Mouse (Mus musculus) heart, embryonic 12.5 days (tissue): ENCODE measurements around the gene Glis1. TPM values are rescaled to one million over a fixed set of nuclear protein-coding genes. Genes with fewer than 3 reads are reported as not detected.

Experiments used
- ATAC-seq: fragments of 200-750 bp; cut with Nextera tagmentation; 2 replicates; pipeline ENCODE4 v1.8.0; 2017; ENCODE audit warnings: moderate TSS enrichment, moderate library complexity; ENCODE audit not compliant: insufficient number of reproducible peaks, low FRiP score
- H3K27ac ChIP-seq: fragments of 300-500 bp; sonication (generic); 2 replicates; pipeline ENCODE4 v1.5.1; 2016; ENCODE audit warnings: mild to moderate bottlenecking, moderate library complexity; ENCODE audit not compliant: poor library complexity, severe bottlenecking
- H3K27me3 ChIP-seq: fragments of 300-500 bp; sonication (generic); replicated peaks from 2 replicates; pipeline ENCODE4 v1.6.1; 2016; ENCODE audit warnings: mild to moderate bottlenecking, moderate library complexity
- H3K36me3 ChIP-seq: fragments of 300-500 bp; sonication (generic); 2 replicates; pipeline ENCODE4 v1.6.1; 2016; ENCODE audit warnings: mild to moderate bottlenecking, moderate library complexity
- H3K4me1 ChIP-seq: fragments of 300-500 bp; sonication (generic); replicated peaks from 2 replicates; pipeline ENCODE4 v1.6.1; 2016; ENCODE audit warnings: mild to moderate bottlenecking
- H3K4me2 ChIP-seq: fragments of 300-500 bp; sonication (generic); 2 replicates; pipeline ENCODE4 v1.6.1; 2016; ENCODE audit warnings: mild to moderate bottlenecking, moderate library complexity
- H3K4me3 ChIP-seq: fragments of 300-500 bp; sonication (generic); 2 replicates; pipeline ENCODE4 v1.5.1; 2016; ENCODE audit warnings: mild to moderate bottlenecking
- H3K9ac ChIP-seq: fragments of 300-500 bp; sonication (generic); 2 replicates; pipeline ENCODE4 v1.6.1; 2016; ENCODE audit warnings: mild to moderate bottlenecking, moderate library complexity
- H3K9me3 ChIP-seq: fragments of 300-500 bp; sonication (generic); replicated peaks from 2 replicates; pipeline ENCODE4 v1.6.1; 2016; ENCODE audit warnings: mild to moderate bottlenecking, moderate library complexity
- WGBS: fragments of 180-500 bp; shearing (Covaris S2); methylation state at CpG from one replicate; pipeline ENCODE4 v1.1.7; 2016; 5-methylcytosine and 5-hydroxymethylcytosine counted together
- polyA plus RNA-seq: library from polyadenylated mRNA; unstranded; fragments of >200 nt; fragmentation: Nextera tagmentation; extraction: Ambion mirVana; gene quantifications from 2 replicates; pipeline ENCODE4 v1.2.1, GENCODE M21; 2016

The Glis1 gene
- polyA plus RNA-seq, 1 experiment from 2014 or later: 0.47 TPM

GRCm38 (mm10) chr4:107628226-107628625 is 193.8 kb downstream of the Glis1 start:
- Histone ChIP-seq H3K4me1 (peaks cover 20% of the 10 kb centered on the region), H3K9me3 (no peaks in the 10 kb centered on the region), H3K9ac (no peak overlapping the region), H3K27me3 (peaks cover 36% of the 10 kb centered on the region), H3K4me3 (no peak overlapping the region), H3K4me2 (no peak overlapping the region), H3K27ac (no peak overlapping the region), H3K36me3 (no peaks in the 10 kb centered on the region)
- WGBS: 70% methylated on average over 4 of the region's 4 CpGs
- ATAC-seq: no peak

GRCm38 (mm10) chr4:107628921-107629411 is 194.6 kb downstream of the Glis1 start:
- 28% methylated on average over 17 of the region's 17 CpGs for WGBS
- H3K27ac ChIP-seq: no peak overlapping the region
- peak; percentile 68; the same call in 1 of the 2 replicates for ATAC-seq
- H3K9me3 ChIP-seq: no peaks in the 10 kb centered on the region
- H3K4me2 ChIP-seq: 0 out of 2 replicates have a peak overlapping the region, but pooled peaks have one; percentile 1
- H3K27me3 ChIP-seq: peaks cover 31% of the 10 kb centered on the region
- H3K36me3 ChIP-seq: no peaks in the 10 kb centered on the region
- no peak overlapping the region for H3K9ac ChIP-seq
- no peak overlapping the region for H3K4me3 ChIP-seq
- H3K4me1 ChIP-seq: peaks cover 20% of the 10 kb centered on the region

GRCm38 (mm10) chr4:107634631-107635030 is 200.2 kb downstream of the Glis1 start:
- no peak overlapping the region for H3K4me3 ChIP-seq
- no peaks in the 10 kb centered on the region for H3K36me3 ChIP-seq
- H3K4me2 ChIP-seq: no peak overlapping the region
- H3K9me3 ChIP-seq: no peaks in the 10 kb centered on the region
- H3K4me1 ChIP-seq: peaks cover 3% of the 10 kb centered on the region; the same call in 1 of the 2 replicates
- peaks cover 13% of the 10 kb centered on the region for H3K27me3 ChIP-seq
- WGBS: 70% methylated on average over 6 of the region's 6 CpGs
- no peak overlapping the region for H3K9ac ChIP-seq
- H3K27ac ChIP-seq: no peak overlapping the region
- no peak for ATAC-seq

- Histone ChIP-seq H3K4me1 (no peaks in the 10 kb centered on the region), H3K27me3 (peaks cover 13% of the 10 kb centered on the region), H3K36me3 (no peaks in the 10 kb centered on the region), H3K9ac (no peak overlapping the region), H3K4me2 (no peak overlapping the region), H3K27ac (no peak overlapping the region), H3K9me3 (no peaks in the 10 kb centered on the region), H3K4me3 (no peak overlapping the region)
- WGBS: 74% methylated on average over 6 of the region's 6 CpGs
- ATAC-seq: no peak
Observed at GRCm38 (mm10) chr4:107636099-107636498, 201.7 kb downstream of the Glis1 start.

- no peaks in the 10 kb centered on the region for H3K36me3 ChIP-seq
- H3K4me3 ChIP-seq: no peak overlapping the region
- H3K9me3 ChIP-seq: no peaks in the 10 kb centered on the region
- H3K4me2 ChIP-seq: no peak overlapping the region
- peaks cover 5% of the 10 kb centered on the region for H3K27me3 ChIP-seq
- ATAC-seq: no peak
- H3K27ac ChIP-seq: no peak overlapping the region
- H3K4me1 ChIP-seq: no peaks in the 10 kb centered on the region
- no peak overlapping the region for H3K9ac ChIP-seq
- 55% methylated on average over 3 of the region's 3 CpGs for whole genome bisulfite sequencing
Observed at GRCm38 (mm10) chr4:107637670-107638069, 203.3 kb downstream of the Glis1 start.

GRCm38 (mm10) chr4:107638303-107638702 is 203.9 kb downstream of the Glis1 start:
- Histone ChIP-seq H3K36me3 (no peaks in the 10 kb centered on the region), H3K4me1 (no peaks in the 10 kb centered on the region), H3K27ac (no peak overlapping the region), H3K27me3 (peaks cover 5% of the 10 kb centered on the region), H3K4me3 (no peak overlapping the region), H3K9me3 (no peaks in the 10 kb centered on the region), H3K4me2 (no peak overlapping the region), H3K9ac (no peak overlapping the region)
- ATAC-seq: no peak
- WGBS: 77% methylated on average over 10 of the region's 10 CpGs

GRCm38 (mm10) chr4:107641624-107642023 is 207.2 kb downstream of the Glis1 start:
- no peak for ATAC-seq
- Histone ChIP-seq H3K4me2 (no peak overlapping the region), H3K27ac (no peak overlapping the region), H3K9ac (no peak overlapping the region), H3K4me3 (no peak overlapping the region), H3K4me1 (no peaks in the 10 kb centered on the region), H3K9me3 (no peaks in the 10 kb centered on the region), H3K36me3 (no peaks in the 10 kb centered on the region), H3K27me3 (0 out of 2 replicates have a peak, but pooled peaks cover 2% of the 10 kb centered on the region)
- 61% methylated on average over 4 of the region's 4 CpGs for WGBS

- Histone ChIP-seq H3K9me3 (no peaks in the 10 kb centered on the region), H3K27me3 (peaks cover 14% of the 10 kb centered on the region; the same call in 1 of the 2 replicates), H3K27ac (no peak overlapping the region), H3K9ac (no peak overlapping the region), H3K4me1 (peaks cover 12% of the 10 kb centered on the region), H3K36me3 (no peaks in the 10 kb centered on the region), H3K4me2 (no peak overlapping the region), H3K4me3 (no peak overlapping the region)
- 34% methylated on average over 5 of the region's 5 CpGs for WGBS
- no peak for ATAC-seq
Observed at GRCm38 (mm10) chr4:107648959-107649485, 214.6 kb downstream of the Glis1 start.

GRCm38 (mm10) chr4:107651021-107651496 is 216.7 kb downstream of the Glis1 start:
- H3K36me3 ChIP-seq: no peaks in the 10 kb centered on the region
- H3K27ac ChIP-seq: no peak overlapping the region
- peaks cover 12% of the 10 kb centered on the region for H3K4me1 ChIP-seq
- 43% methylated on average over 12 of the region's 12 CpGs for WGBS
- no peaks in the 10 kb centered on the region for H3K9me3 ChIP-seq
- no peak for ATAC-seq
- peaks cover 26% of the 10 kb centered on the region; the same call in 1 of the 2 replicates for H3K27me3 ChIP-seq
- H3K4me3 ChIP-seq: no peak overlapping the region
- H3K4me2 ChIP-seq: no peak overlapping the region
- no peak overlapping the region for H3K9ac ChIP-seq

- Histone ChIP-seq H3K9me3 (no peaks in the 10 kb centered on the region), H3K9ac (no peak overlapping the region), H3K4me2 (peak overlapping the region; percentile 42; the same call in 1 of the 2 replicates), H3K27me3 (peaks cover 32% of the 10 kb centered on the region; the same call in 1 of the 2 replicates), H3K27ac (no peak overlapping the region), H3K4me1 (peaks cover 12% of the 10 kb centered on the region), H3K4me3 (no peak overlapping the region), H3K36me3 (no peaks in the 10 kb centered on the region)
- peak; percentile 73 for ATAC-seq
- 10% methylated on average over 7 of the region's 7 CpGs for WGBS
Observed at GRCm38 (mm10) chr4:107652598-107653279, 218.3 kb downstream of the Glis1 start.

- H3K36me3 ChIP-seq: no peaks in the 10 kb centered on the region
- H3K4me2 ChIP-seq: no peak overlapping the region
- no peak for ATAC-seq
- H3K9me3 ChIP-seq: no peaks in the 10 kb centered on the region
- H3K27ac ChIP-seq: no peak overlapping the region
- 68% methylated on average over 5 of the region's 5 CpGs for WGBS
- H3K9ac ChIP-seq: no peak overlapping the region
- H3K4me1 ChIP-seq: peaks cover 12% of the 10 kb centered on the region
- no peak overlapping the region for H3K4me3 ChIP-seq
- H3K27me3 ChIP-seq: peaks cover 32% of the 10 kb centered on the region; the same call in 1 of the 2 replicates
Observed at GRCm38 (mm10) chr4:107653280-107653643, 218.9 kb downstream of the Glis1 start.
